Mouse (Mus musculus) neural tube, postnatal 0 days (tissue): Measurements from ENCODE around the gene Creb3. TPM values are rescaled to one million over a fixed set of nuclear protein-coding genes. Genes with fewer than 3 reads are reported as not detected.

Source experiments
- polyA plus RNA-seq: library from polyadenylated mRNA; unstranded; fragments of >200 nt; fragmentation: Nextera tagmentation; extraction: Ambion mirVana; gene quantifications from 2 replicates; pipeline ENCODE4 v1.2.1, GENCODE M21; 2015

Creb3 gene
- polyA plus RNA-seq, result 77.3 and 93.8 TPM in 2 replicates

GRCm38 (mm10) chr4:43561997-43562768 lies at the start of gene Creb3, which contains the start of gene Tln1:
TSS of gene Creb3 (plus strand) at chr4:43562332.
TSS of gene Tln1 (minus strand) at chr4:43562691.

GRCm38 (mm10) chr4:43578376-43579204 lies 16.5 kb downstream of the Creb3 start, which contains the start of the genes Rgp1 and Gba2:
TSS of gene Rgp1 (plus strand) at chr4:43578715.
TSS of gene Gba2 (minus strand) at chr4:43578873.

GRCm38 (mm10) chr4:43584444-43585416 lies 22.6 kb downstream of the Creb3 start, which contains the start of gene Msmp:
TSS of gene Msmp (minus strand) at chr4:43584494.

Other genes starting within 250 kb of the Creb3 start
- 59.5 and 73.1 TPM in 2 replicates for gene Rusc2, start 180.4 kb upstream of the Creb3 start, polyA plus RNA-seq
- 3.3 and 4.0 TPM in 2 replicates for gene Fam166b, start 133.2 kb upstream of the Creb3 start, polyA plus RNA-seq
- 23.4 and 24.1 TPM in 2 replicates for gene Tesk1, start 120.4 kb upstream of the Creb3 start, polyA plus RNA-seq
- gene Cd72, start 107.7 kb upstream of the Creb3 start, polyA plus RNA-seq, result 3.3 and 5.4 TPM in 2 replicates
- gene Sit1, start 78.6 kb upstream of the Creb3 start, polyA plus RNA-seq, result not detected in 2 replicates
- 110 and 113 TPM in 2 replicates for gene Ccdc107, start 69.4 kb upstream of the Creb3 start, polyA plus RNA-seq
- gene Arhgef39, start 62.6 kb upstream of the Creb3 start, polyA plus RNA-seq, result 2.9 and 3.9 TPM in 2 replicates
- gene Car9, start 55.4 kb upstream of the Creb3 start, polyA plus RNA-seq, result 0.23 and 0.37 TPM in 2 replicates
- 10.8 and 12.2 TPM in 2 replicates for gene Tpm2, start 38.6 kb upstream of the Creb3 start, polyA plus RNA-seq
- 75.4 and 77.1 TPM in 2 replicates for gene Tln1, start 359 bp downstream of the Creb3 start, polyA plus RNA-seq
- gene Rgp1, start 16.4 kb downstream of the Creb3 start, polyA plus RNA-seq, result 12.9 and 14.9 TPM in 2 replicates
- 48.6 and 54.6 TPM in 2 replicates for gene Gba2, start 16.5 kb downstream of the Creb3 start, polyA plus RNA-seq
- gene Msmp, start 22.2 kb downstream of the Creb3 start, polyA plus RNA-seq, result 0.38 and 2.0 TPM in 2 replicates
- gene Npr2, start 69.6 kb downstream of the Creb3 start, polyA plus RNA-seq, result 10.6 and 12.2 TPM in 2 replicates
- 5.6 and 5.7 TPM in 2 replicates for gene Spag8, start 91.3 kb downstream of the Creb3 start, polyA plus RNA-seq
- gene Hint2, start 94.1 kb downstream of the Creb3 start, polyA plus RNA-seq, result 88.3 and 108 TPM in 2 replicates
- 10.1 and 10.2 TPM in 2 replicates for gene Tmem8b, start 106.6 kb downstream of the Creb3 start, polyA plus RNA-seq
- gene Fam221b, start 106.8 kb downstream of the Creb3 start, polyA plus RNA-seq, result 1.6 and 2.0 TPM in 2 replicates
- gene Olfr70, start 138.5 kb downstream of the Creb3 start, polyA plus RNA-seq, result not detected in 2 replicates
- gene Olfr71, start 147.9 kb downstream of the Creb3 start, polyA plus RNA-seq, result not detected in 2 replicates
- gene Hrct1, start 164.9 kb downstream of the Creb3 start, polyA plus RNA-seq, result 1.1 and 1.3 TPM in 2 replicates
- gene Spaar, start 167.7 kb downstream of the Creb3 start, polyA plus RNA-seq, result 0.14 and 0.17 TPM in 2 replicates
- not detected in 2 replicates for gene Olfr159, start 208.7 kb downstream of the Creb3 start, polyA plus RNA-seq